Mouse (Mus musculus): ENCODE measurements around the gene Dtx1.

Gene Dtx1

DNA sequence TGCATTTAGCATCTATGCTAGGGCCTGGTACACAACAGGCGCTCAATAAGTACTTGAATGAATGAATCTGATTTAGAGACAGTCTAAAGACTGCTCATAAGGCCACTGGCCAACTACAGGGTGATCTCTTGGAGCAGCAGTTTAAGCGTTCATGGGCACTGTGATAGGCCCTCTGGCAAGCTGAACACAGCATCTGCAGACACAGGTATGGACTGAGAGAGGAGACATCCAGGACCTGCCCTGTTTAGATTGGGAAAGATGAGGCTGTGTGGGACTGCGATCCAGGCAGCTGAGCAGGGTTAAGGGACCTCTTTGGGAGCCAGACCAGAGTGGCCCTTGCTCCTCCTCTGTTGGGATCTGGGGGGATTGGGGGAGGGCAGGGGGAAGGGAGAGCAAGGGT is at the start of gene Dtx1:
TSS of gene Dtx1 (minus strand) at position 101 of the 400 bp plus-strand sequence.
- DNase-seq = no peak

DNA sequence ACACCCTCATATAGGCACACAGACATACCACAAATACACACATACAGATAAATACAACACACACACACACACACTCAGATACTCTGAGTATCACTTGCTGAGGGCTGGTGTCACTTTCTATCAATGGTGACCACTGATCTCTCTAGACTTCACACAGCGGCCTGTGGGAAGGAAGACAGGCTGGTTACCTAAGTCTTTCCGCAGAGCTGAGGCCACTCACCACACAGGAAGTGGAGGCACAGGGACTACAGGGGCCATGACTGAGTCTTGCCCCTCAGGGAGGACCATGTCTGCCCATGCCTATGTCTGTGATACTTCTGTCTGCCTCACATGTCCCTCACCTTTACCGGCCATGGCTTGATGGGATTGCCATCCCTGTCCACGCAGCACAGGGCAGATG is 42.5 kb upstream of the Dtx1 start:
- no peak for DNase-seq

DNA sequence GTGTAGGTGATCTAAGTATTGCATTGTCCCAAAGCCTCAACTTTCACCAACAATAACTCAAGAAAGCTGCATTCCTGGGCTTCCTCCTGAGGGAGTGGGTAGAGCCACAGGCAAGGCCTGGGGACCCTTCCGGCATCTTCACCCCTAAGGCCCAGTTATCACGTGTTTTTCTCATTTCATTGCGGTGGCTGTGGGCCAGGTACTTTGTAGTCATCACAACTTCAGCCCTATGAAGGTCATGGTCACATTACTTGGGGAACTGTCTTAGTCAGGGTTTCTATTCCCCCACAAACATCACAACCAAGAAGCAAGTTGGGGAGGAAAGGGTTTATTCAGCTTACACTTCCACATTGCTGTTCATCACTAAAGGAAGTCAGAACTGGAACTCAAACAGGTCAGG is 41.1 kb upstream of the Dtx1 start:
- DNase-seq = no peak

DNA sequence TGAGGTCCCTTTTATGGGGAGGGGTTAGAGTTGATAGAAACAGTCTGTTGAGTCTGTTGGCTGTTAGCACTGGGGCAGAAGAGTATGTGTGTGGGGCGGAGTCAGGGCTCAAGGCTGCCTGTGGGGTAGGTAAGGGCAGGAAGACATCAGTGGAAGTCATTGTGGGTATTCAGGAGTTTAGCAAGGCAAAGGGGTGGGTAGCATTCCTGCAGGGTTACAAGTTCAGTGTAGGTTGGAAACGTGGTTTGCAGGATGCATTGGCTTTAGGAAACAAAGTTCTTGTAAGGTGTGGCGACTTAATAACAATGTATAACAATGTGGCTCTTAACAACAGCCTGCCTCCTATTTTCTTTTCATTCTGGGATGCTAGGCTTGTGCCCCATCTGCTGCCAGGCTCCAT is 39.5 kb upstream of the Dtx1 start:
- DNase-seq = no peak

DNA sequence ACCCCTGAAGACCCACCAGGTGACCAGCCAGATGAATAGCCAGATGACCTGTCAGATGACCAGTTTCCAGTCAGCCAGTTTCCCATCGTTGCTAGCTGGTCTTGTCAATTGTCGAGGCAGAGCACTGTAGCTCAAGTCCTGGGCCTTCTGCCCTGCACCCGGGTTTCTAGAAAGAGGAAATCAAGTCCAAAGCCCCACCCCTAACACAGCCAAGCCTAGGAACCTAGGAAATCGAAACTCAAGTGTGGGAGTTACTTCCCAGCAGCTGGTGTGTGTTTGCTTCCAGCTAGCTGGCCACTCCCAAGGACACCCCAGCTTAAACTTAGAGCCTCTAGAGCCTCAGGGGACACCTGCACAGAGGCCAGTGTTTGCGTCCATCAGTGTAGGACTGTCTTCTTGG is 38.0 kb upstream of the Dtx1 start, which contains the start of gene Oas2:
TSS of gene Oas2 (minus strand) at position 166 of the 400 bp plus-strand sequence.
- DNase-seq = no peak

DNA sequence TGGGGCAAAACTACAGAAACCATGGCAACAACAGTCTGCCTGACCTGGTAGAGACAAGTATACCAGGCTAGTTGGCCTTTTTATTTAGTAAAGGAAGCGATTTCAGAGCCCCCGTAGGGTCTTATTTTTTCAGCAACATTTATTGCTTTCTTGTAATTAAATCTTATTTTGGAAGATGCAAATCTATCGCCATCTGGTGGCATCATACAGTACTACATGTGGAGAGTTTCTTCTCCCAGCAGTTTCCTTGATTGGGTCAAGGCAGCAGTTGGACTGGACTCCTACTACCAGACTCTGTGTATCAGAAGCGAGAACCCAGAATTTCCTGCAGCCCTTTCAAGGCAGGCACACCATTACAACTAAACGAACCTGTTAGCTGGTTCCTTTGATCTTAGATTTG is 34.7 kb upstream of the Dtx1 start:
- DNase-seq = peak in 1 of 2 experiments; percentile 42

DNA sequence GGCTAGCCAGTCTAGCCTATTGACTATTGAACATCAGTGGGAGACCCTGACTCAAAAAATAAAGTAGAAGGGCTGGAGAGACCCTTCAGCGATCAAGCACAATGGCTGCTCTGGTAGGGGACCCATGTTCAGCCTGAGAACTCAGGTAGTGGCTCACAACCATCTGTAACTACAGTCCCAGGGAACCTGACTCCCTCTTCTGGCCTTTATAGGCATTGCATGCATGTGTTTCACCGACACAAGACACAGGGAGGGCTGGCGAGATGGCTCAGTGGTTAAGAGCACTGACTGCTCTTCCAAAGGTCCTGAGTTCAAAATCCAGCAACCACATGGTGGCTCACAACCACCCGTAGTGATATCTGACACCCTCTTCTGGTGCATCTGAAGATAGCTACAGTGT is 30.4 kb upstream of the Dtx1 start:
- peak in 1 of 2 experiments; percentile 37 for DNase-seq

DNA sequence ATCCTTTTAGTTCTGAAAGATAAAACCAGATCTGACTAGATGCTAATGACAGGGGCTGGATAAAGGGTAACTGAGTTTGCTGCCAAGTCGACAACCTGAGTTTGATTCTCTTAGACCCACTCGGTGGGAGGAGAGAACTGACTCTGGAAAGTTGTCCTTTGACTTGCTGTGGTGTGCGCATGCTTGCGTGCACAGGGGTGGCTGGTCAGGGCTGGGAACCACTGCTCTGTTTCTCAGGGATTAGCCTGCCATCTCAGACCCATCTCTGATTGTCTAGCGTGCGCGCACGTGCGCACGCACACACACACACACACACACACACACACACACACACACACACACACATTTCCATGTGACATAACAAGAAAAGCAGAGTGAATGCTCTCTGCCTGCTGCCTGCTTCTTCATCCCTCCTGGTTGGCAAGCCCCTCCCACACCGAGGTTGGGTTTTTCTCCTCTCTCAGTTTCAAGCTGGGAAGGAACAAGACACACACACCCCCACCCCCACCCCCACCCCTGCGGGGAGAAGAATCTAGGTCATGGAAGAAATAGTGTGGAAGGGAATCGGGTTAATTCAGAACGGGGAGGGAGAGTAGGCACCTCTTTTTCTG is 22.8 kb upstream of the Dtx1 start:
- no peak for DNase-seq

DNA sequence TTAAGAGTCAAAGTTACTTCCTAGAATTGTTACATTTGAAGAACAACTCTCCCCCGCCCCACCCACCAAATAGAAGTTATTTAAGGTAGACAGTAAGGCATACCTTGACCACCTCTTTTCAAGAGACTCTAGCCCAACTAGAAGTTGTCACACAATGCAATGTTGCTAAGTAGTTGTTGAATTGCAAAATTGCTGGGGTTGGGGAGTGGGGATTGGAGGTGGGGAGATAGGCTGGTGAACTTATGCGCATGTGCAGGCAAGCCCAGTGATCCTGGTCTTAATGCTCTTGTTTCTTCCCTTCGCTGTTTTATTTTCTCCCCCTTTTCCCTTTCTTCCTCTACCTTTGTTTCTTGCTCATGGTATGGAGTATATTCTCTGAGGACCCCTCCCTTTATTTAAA is 22.0 kb upstream of the Dtx1 start:
- DNase-seq = no peak

DNA sequence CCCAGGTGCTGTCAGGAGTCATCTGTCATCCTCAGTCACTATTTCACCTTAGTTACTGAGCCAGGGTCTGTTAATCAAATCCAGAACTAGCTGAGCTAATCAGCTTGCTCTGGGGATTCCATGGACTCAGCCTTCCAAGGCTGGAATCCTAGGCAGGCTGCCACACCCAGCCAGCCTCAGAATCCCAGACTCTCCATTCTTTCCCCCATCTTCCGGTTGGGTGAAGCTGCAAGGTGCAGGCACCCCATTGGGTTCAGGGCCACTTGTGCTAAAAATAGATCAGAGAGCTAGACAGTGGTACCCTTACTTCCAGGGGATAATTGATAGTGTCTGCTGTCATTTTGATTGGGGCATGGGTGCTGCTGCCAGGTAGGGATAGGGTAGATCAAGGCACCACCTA is 21.0 kb upstream of the Dtx1 start:
- DNase-seq = no peak

DNA sequence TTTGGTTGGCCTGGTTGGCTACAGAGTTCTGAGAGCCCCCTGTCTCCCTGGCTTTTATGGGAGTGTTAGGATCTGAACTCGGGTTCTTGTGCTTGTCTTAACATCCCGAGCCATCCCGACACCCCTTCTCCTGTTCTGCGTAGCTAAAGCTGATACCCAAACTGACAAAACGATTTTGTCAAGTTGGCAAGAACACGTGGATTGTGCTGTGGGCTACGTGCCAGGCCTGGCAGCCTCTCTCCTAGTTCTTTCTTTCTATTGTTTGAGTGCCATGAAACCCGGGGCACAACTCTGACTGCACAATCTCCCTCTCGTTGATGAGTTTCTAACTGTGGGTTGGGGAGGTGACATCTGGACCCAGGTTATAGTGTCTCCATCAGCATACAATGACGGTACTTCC is 17.6 kb upstream of the Dtx1 start:
- no peak for DNase-seq

DNA sequence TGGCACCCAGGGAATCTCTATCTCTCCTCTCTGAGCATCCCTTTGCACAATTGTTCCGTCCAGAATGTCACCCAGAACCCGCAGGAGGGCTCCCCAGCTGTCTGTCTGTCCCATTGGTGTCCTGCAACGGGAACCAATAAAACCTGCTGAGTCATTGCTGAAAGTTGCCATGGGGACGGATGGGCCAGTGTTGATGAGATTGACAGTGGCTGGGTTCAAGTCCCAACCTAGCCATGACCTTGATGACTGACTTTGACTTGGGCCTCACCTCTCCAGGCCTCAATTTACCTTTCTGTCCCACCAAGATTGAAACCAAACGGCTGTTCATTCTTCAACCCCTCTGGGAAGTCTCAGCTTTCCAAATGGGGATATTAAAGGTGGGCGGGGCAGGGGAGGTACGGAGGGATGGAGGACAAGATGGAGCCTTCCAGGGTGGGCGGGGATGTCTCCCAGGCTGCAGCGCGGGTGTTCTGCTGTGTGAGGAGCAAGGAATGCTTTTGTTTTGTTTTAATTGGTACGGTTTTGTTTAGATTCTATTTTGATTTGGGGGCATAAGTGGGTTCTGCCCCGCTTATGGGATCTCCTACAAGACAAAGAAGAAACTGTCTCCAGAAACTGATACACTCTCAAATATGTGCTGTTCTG is 14.2 kb upstream of the Dtx1 start:
- DNase-seq = no peak

DNA sequence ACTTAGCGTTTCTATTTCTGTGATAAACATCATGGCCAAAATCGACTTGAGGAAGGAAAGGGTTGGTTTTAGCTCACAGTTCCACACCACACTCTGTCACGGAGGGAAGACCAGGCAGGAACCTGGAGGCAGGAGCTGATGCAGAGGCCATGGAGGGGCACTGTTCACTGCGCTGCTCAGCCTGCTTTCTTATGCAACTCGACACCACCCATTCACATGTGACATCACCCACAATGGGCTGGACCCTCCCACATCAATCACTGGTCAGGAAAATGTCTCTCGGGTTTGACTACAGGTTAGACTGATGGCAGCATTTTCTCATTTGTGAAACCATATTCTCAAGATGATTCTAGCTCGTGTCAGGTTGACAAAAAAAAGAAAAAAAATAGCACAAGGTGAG is 9.3 kb upstream of the Dtx1 start:
- no peak for DNase-seq

DNA sequence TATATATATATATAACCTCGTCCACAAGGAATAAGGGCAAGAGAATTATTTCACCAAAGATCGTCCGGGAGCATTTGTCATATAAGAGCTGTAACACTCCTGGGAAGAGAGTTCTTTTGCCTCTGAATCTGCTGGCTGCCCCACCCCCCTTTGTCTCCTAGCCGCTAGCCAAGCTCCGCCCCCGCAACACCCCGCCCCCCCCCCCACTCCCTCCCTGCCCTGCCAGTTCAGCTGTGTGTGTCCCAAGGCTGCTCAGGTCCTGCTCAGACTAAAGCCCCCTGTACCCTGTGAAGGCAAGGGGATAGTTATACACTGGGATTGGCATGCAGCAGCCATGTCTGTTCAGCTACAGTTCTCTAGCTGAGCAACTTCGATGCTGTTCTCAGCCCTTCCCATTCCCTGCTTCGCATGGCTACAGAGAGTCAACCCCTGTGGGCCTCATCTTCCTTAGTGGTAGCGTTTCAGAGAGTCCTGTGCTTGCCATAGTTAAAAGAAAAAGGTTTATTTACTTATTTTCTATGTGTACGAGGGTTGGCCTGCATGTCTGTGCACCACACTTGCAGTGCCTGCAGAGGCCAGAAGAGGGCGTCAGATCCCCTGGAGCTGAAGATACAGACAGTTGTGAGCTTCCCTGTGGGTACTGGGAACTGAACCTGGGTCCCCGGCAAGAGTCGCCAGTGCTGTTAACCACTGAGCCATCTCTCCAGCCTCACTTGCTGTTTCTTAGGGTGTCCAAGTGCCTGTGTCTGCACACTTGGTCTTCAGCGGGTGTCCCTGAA is 7.1 kb upstream of the Dtx1 start:
- DNase-seq = no peak

DNA sequence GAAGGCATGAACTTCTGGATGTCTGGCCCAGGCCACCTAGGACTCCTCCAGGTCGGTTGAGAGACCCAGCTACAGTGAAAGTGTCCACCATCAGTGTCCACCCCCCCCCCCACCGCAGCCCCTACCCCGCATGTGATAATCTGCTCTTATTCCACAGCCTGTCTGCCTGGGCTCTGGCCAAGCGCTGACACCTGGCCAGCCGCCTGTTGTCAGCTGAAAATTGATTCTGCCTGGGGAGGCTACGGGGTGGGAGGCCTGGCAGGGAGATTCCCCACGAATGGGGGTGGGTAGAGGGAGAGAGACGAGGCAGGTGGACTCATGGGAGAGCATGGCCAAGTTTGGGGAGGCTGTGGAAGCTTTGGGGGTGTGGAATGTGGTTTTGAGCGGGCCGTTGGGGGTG is 5.4 kb upstream of the Dtx1 start:
- DNase-seq = no peak

DNA sequence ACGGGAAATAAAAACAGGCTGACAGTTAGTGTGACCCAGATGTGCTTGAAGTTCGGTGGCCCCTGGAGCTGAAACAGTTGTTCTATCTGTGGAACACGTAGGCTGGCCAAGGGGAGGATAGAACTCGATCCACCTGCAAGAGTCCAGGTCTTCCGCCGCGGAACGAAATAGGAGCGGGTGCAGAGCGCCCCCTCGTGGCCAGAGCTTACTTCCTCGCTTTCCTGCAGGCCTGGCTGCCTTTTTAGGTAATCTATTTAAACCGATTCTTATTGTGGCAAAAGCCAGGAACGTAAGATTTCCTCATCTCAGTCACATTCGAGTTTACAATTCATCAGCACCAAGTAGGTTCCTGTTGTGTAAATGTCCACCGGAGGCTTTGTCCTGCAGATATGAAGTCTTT is 2.6 kb upstream of the Dtx1 start:
- DNase-seq = peak; percentile 55 to 72

DNA sequence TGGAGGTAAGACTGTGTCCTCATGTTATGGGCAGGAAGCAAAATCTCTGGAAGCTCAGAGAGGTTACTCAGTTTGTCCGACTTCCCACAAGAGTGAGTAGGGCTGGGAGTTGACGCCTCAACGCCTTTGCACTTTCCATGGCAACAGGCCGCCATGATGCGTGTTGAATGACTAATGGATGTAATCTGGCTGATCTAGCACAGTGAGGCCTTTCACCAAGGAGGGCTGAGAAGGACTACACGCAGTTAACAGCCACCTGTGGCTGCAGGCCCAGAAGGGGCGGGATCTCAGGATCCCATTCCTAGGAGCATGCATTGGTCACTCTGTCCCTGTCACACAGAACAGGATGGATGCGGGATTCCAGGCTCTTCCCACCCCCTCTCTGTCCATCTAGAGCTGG is 994 bp upstream of the Dtx1 start:
- DNase-seq = no peak

DNA sequence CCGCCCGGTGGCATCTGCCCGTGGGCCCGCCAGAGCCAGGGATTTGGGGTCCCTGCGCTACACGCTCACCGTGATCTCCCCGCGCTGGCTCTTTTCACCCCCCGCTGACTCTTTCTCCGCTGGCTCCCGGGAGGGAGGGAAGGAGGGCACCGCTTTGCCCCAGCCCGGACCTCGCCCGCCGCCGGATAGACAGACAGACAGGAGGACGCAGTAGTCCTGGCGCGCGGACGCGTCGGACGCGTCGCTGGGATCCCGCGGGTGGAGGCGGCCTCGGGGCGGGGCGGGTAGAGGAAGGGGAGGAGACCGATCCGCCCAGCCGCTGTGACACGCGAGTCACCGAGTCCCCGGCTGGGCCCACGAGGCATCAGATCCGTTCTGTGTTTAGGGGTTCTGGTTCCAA is 311 bp downstream of the Dtx1 start:
- DNase-seq = peak; percentile 43 to 48

DNA sequence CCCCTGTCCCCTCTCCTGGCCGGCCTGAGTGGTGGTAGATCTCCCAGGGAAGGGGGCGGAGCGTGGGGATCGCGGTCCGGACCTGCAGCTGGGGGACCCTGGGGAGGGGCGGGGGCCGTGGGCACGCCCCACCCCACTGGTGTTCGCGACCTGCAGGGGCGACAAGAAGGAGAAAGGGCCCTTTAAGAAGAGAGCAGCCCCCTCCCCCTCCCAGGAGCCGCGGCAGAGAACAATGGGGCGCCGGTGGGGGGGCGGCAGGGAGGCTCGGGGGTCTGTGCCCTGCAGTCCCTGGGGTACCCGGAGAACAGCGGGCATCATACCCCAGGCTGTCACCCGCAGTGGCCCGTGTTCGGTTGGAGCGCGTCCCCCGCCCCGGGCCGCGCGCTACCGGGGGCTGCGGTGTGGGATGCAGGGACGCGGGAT is 890 bp downstream of the Dtx1 start:
- DNase-seq = no peak

DNA sequence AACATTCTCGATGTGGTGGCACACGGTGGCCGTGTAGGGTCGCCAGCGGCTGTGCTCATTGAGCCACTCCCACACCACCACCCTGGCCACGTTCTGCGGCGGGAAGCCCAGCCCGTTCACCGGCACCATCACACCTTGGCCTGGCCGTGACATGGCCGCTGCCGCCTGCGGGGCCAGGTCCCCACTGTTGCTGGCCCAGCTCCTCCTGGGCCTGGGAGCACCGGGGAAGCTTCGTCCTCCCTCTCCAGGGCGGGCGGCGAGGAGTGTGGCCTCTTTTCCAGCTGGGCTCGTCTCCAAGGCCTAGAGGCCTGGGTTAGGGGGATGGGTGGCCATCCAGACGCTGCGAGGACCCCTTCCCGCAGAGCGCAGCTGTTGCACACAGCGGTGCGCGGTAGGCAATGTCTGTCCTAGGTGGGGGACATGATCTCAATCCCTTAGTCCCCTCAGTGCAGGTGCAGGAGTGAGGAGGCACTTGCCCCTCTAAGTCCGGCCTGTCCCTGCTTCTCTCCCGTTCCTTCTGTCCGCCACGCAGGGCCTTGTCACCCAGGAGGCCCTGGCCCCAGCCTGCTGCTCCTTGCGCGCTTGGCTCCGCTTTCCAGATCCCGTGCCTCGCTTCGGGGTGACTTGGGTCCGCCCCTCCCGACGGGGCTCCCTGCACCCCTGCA is 1.4 kb downstream of the Dtx1 start:
- peak in 1 of 2 experiments; percentile 32 for DNase-seq

DNA sequence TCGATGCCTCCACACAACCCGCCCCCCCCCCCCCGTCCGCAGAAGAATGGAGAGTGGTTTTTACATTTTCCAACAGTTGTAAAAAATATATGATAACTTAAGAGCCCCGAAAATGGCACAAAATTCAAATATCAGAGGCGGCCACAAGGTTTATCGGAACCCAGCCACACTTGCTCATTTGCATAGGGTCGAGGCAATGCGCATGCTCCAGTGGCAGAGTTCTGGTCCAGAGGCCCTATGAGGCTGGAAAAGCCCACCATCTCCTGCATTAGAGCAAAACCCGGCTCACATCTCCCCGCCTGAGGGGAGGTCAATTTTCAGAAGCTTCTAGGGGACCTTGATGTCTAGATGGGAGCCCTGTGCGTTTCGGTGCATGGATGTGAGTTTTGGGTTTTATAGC is 4.8 kb downstream of the Dtx1 start:
- no peak for DNase-seq

DNA sequence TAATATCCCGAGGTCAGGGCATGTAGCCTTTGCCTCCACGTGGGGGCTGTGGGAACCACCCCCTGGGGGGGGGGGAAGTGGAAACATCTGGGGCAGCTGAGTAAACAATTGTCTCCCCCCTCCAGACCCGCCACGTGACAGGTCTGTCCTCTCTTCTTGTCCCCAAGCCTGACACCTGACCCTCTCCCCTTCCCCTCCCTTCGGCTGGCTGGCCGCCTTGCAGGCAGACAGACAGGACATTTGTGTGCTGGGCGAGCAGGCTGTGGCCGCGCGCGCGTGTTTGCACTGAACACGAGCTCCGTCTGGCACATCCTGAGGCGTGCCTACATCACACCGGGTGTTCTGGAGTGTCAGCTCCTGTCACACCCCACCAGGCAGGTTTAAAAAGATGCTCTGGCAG is 5.2 kb downstream of the Dtx1 start:
- peak in 1 of 2 experiments; percentile 32 for DNase-seq

DNA sequence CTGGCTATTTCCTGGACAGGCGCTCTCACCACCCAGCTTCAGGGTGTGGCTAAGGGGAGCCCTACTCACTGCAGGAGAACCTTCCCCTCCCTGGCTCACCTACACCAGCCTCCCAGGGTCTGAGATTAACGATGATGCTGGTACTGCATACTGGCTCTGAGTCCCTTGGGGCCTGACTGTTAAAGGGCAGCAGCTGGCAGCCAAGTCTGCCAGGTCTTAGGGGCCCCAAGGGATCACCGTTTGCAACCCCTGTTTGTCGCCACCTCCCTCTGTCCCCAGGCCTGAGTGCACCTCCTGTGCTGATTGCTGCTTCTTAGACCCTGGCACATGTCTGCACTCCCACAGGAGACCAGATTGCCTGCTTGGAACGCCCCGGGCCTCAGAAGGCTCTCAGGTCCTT is 7.3 kb downstream of the Dtx1 start:
- DNase-seq = no peak

DNA sequence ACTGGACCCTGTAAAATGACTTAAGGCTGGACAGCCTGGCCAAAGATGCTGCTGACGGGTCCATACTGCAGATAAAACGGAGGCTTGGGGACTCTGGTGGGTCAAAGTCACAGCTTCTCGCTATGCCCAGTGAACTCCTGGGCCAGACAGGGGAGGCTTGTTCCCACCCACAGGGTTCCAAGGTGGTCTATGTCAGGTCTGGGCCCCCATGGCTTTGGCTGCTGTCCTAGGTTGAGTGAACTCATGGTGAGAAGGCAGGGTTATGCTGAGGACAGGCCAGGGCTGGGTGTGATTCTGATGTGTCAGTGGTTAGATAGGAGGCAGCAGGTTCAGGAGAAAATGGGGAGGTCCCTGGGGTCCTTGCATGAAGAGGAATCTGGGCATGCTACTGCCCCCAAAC is 8.1 kb downstream of the Dtx1 start:
- DNase-seq = no peak
